Mouse (Mus musculus) intestine, postnatal 0 days (tissue): ENCODE results near the gene Ppp2r1b. TPM values are rescaled to one million over a fixed set of nuclear protein-coding genes. Genes with fewer than 3 reads are reported as not detected.

Experiments used
- ATAC-seq: fragments of 200-750 bp; cut with Nextera tagmentation; 2 replicates; pipeline ENCODE4 v1.8.0; 2017; ENCODE audit warnings: mild to moderate bottlenecking, moderate TSS enrichment, moderate library complexity
- H3K27ac ChIP-seq: fragments of 300-500 bp; sonication (generic); 2 replicates; pipeline ENCODE4 v1.5.1; 2014; ENCODE audit warnings: mild to moderate bottlenecking, low read depth, low read length, moderate library complexity
- H3K27me3 ChIP-seq: fragments of 300-500 bp; sonication (generic); replicated peaks from 2 replicates; pipeline ENCODE4 v1.6.1; 2014; ENCODE audit warnings: low read length, mixed read lengths; ENCODE audit not compliant: control insufficient read depth, insufficient read depth
- H3K36me3 ChIP-seq: fragments of 300-500 bp; sonication (generic); 2 replicates; pipeline ENCODE4 v1.6.1; 2014; ENCODE audit warnings: mild to moderate bottlenecking, moderate library complexity; ENCODE audit not compliant: control insufficient read depth, insufficient read depth
- H3K4me1 ChIP-seq: fragments of 300-500 bp; sonication (generic); replicated peaks from 2 replicates; pipeline ENCODE4 v1.6.1; 2014; ENCODE audit warnings: antibody characterized with exemption, low read length, mixed read lengths; ENCODE audit not compliant: control insufficient read depth, insufficient read depth
- H3K4me2 ChIP-seq: fragments of 300-500 bp; sonication (generic); replicated peaks from 2 replicates; pipeline ENCODE4 v1.6.1; 2014; ENCODE audit warnings: low read depth, mild to moderate bottlenecking, moderate library complexity
- H3K4me3 ChIP-seq: fragments of 300-500 bp; sonication (generic); 2 replicates; pipeline ENCODE4 v1.5.1; 2014; ENCODE audit warnings: low read depth, low read length
- H3K9ac ChIP-seq: fragments of 300-500 bp; sonication (generic); 2 replicates; pipeline ENCODE4 v1.6.1; 2014; ENCODE audit warnings: mild to moderate bottlenecking, low read depth, low read length
- H3K9me3 ChIP-seq: fragments of 300-500 bp; sonication (generic); 2 replicates; pipeline ENCODE4 v1.6.1; 2016; ENCODE audit warnings: mixed run types; ENCODE audit not compliant: control insufficient read depth
- CTCF ChIP-seq: sonication (generic); IDR thresholded peaks from 2 replicates; pipeline ENCODE4 v1.5.1; 2016; ENCODE audit warnings: low read depth, mild to moderate bottlenecking, control low read depth, antibody characterized with exemption, moderate library complexity
- WGBS: fragments of 180-500 bp; shearing (Covaris S2); extraction: QIAGEN DNeasy Blood & Tissue Kit; methylation state at CpG from one replicate; pipeline ENCODE4 v1.1.7; 2014; 5-methylcytosine and 5-hydroxymethylcytosine counted together
- polyA plus RNA-seq: library from polyadenylated mRNA; unstranded; fragments of >200 nt; fragmentation: Nextera tagmentation; extraction: Ambion mirVana; gene quantifications from 2 replicates; pipeline ENCODE4 v1.2.1, GENCODE M21; 2015

Ppp2r1b gene
- polyA plus RNA-seq, 1 experiment from 2014 or later, result 20.0 TPM

- Histone ChIP-seq H3K4me2 (no peak overlapping the region), H3K4me1 (no peaks in the 10 kb centered on the region), H3K36me3 (peaks cover 67% of the 10 kb centered on the region), H3K27me3 (no peaks in the 10 kb centered on the region), H3K27ac (no peak overlapping the region), H3K9me3 (no peaks in the 10 kb centered on the region), H3K9ac (no peak overlapping the region), H3K4me3 (no peak overlapping the region)
- no peak for ATAC-seq
- WGBS, result 90% methylated on average over 6 of the region's 6 CpGs
- TF ChIP-seq CTCF, result no peak
Measured at GRCm38 (mm10) chr9:50808471-50808870, 36.6 kb upstream of the Ppp2r1b start.

DNA sequence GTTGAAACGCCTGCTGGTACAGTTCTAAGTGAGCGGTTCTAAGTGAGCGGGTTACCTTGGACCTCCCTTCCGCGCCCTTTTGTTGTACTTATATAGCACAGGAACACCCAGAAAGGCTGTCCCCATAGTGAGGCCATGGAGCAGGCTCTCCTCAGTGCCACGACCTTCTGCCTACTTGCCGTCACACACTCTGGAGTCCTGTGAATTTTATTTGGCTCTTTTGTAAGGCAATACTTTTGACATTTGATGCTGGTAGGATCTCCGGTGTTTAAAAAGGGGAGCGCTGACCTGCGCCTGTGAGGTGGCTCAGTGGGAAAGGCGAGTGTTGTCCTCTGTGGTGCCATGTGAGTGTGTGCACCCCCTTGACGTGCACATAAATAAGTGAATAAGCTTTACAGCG, 36.0 kb upstream of the Ppp2r1b start:
- TF ChIP-seq CTCF, result no peak
- no peak overlapping the region for H3K27ac ChIP-seq
- H3K9me3 ChIP-seq, result no peaks in the 10 kb centered on the region
- ATAC-seq, result no peak
- H3K36me3 ChIP-seq, result peaks cover 67% of the 10 kb centered on the region
- H3K4me2 ChIP-seq, result no peak overlapping the region
- H3K4me3 ChIP-seq, result no peak overlapping the region
- H3K4me1 ChIP-seq, result no peaks in the 10 kb centered on the region
- H3K9ac ChIP-seq, result no peak overlapping the region
- WGBS, result 94% methylated on average over 13 of the region's 13 CpGs
- no peaks in the 10 kb centered on the region for H3K27me3 ChIP-seq

GRCm38 (mm10) chr9:50811187-50811586, 33.9 kb upstream of the Ppp2r1b start:
- H3K27me3 ChIP-seq, result no peaks in the 10 kb centered on the region
- WGBS, result 91% methylated on average over 7 of the region's 7 CpGs
- no peak overlapping the region for H3K27ac ChIP-seq
- no peak for ATAC-seq
- TF ChIP-seq CTCF, result no peak
- no peak overlapping the region for H3K4me2 ChIP-seq
- H3K4me1 ChIP-seq, result no peaks in the 10 kb centered on the region
- peaks cover 50% of the 10 kb centered on the region for H3K36me3 ChIP-seq
- no peaks in the 10 kb centered on the region for H3K9me3 ChIP-seq
- H3K4me3 ChIP-seq, result no peak overlapping the region
- no peak overlapping the region for H3K9ac ChIP-seq

DNA sequence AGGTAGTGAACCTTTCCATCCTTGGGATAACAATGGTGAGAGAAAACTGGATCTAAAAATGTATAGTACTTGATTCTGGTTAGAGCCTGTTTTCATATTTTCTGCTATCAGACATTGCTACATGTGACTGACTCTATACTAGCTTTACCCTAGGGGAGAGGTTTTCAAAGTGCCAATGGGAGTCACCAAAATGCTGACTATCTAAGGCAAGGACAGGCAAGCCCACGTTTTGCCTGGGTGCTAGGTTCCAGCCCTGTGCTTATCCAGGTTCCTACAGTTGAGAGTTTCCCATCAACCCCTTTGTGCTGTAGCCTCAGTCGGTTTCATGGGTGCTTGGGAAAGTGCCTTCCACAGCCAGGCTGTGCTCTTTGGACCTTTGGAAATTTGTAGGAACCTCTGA, 33.4 kb upstream of the Ppp2r1b start:
- Histone ChIP-seq H3K36me3 (peaks cover 46% of the 10 kb centered on the region), H3K4me2 (no peak overlapping the region), H3K4me3 (no peak overlapping the region), H3K9me3 (no peaks in the 10 kb centered on the region), H3K27ac (no peak overlapping the region), H3K4me1 (no peaks in the 10 kb centered on the region), H3K27me3 (no peaks in the 10 kb centered on the region), H3K9ac (no peak overlapping the region)
- WGBS, result 79% methylated on average over 2 of the region's 2 CpGs
- TF ChIP-seq CTCF, result no peak
- ATAC-seq, result no peak

GRCm38 (mm10) chr9:50813796-50814195, 31.3 kb upstream of the Ppp2r1b start:
- Histone ChIP-seq H3K27me3 (no peaks in the 10 kb centered on the region), H3K36me3 (peaks cover 29% of the 10 kb centered on the region), H3K4me2 (no peak overlapping the region), H3K9ac (no peak overlapping the region), H3K4me1 (no peaks in the 10 kb centered on the region), H3K27ac (no peak overlapping the region), H3K9me3 (no peaks in the 10 kb centered on the region), H3K4me3 (no peak overlapping the region)
- no peak for TF ChIP-seq CTCF
- 96% methylated on average over 5 of the region's 5 CpGs for WGBS
- ATAC-seq, result no peak

GRCm38 (mm10) chr9:50815666-50816065, 29.4 kb upstream of the Ppp2r1b start:
- no peaks in the 10 kb centered on the region for H3K4me1 ChIP-seq
- H3K4me2 ChIP-seq, result no peak overlapping the region
- no peak for TF ChIP-seq CTCF
- no peak overlapping the region for H3K9ac ChIP-seq
- H3K9me3 ChIP-seq, result no peaks in the 10 kb centered on the region
- H3K4me3 ChIP-seq, result no peak overlapping the region
- ATAC-seq, result no peak
- H3K36me3 ChIP-seq, result peaks cover 21% of the 10 kb centered on the region
- no peaks in the 10 kb centered on the region for H3K27me3 ChIP-seq
- no peak overlapping the region for H3K27ac ChIP-seq
- WGBS, result 98% methylated on average over 4 of the region's 4 CpGs

- no peak overlapping the region for H3K4me3 ChIP-seq
- no peaks in the 10 kb centered on the region for H3K27me3 ChIP-seq
- 95% methylated on average over 1 of the region's 1 CpGs for WGBS
- TF ChIP-seq CTCF, result no peak
- no peak overlapping the region for H3K9ac ChIP-seq
- no peak overlapping the region for H3K4me2 ChIP-seq
- H3K4me1 ChIP-seq, result no peaks in the 10 kb centered on the region
- H3K9me3 ChIP-seq, result no peaks in the 10 kb centered on the region
- H3K36me3 ChIP-seq, result peaks cover 21% of the 10 kb centered on the region
- ATAC-seq, result no peak
- no peak overlapping the region; the same call in 1 of the 2 replicates for H3K27ac ChIP-seq
Measured at GRCm38 (mm10) chr9:50816512-50816911, 28.6 kb upstream of the Ppp2r1b start.
